Mouse (Mus musculus) thymus, adult 2 months (tissue): ENCODE measurements around the gene Hapln3. TPM values are rescaled to one million over a fixed set of nuclear protein-coding genes. Genes with fewer than 3 reads are reported as not detected.

ENCODE experiments used
- DNase-seq: peaks from one replicate; pipeline ENCODE4 v3.0.0; 2021
- H3K27ac ChIP-seq: fragments of 200-500 bp; 2 replicates; pipeline ENCODE4 v1.5.1; 2012; ENCODE audit warnings: low read length, control low read depth; ENCODE audit not compliant: control insufficient read depth, insufficient read depth
- H3K27me3 ChIP-seq: fragments of 200-500 bp; 2 replicates; pipeline ENCODE4 v1.6.1; 2012; ENCODE audit warnings: mild to moderate bottlenecking, low read length, moderate library complexity, mixed read lengths; ENCODE audit not compliant: control insufficient read depth, insufficient read depth
- H3K36me3 ChIP-seq: fragments of 200-500 bp; 2 replicates; pipeline ENCODE4 v1.6.1; 2012; ENCODE audit warnings: mild to moderate bottlenecking, low read length, moderate library complexity; ENCODE audit not compliant: control insufficient read depth, insufficient read depth
- H3K4me1 ChIP-seq: fragments of 200-500 bp; replicated peaks from 2 replicates; pipeline ENCODE4 v1.6.1; 2012; ENCODE audit warnings: low read length; ENCODE audit not compliant: control insufficient read depth, insufficient read depth
- H3K4me3 ChIP-seq: fragments of 200-500 bp; 2 replicates; pipeline ENCODE4 v1.5.1; 2012; ENCODE audit warnings: mild to moderate bottlenecking, low read length, control low read depth, moderate library complexity; ENCODE audit not compliant: control insufficient read depth, insufficient read depth
- CTCF ChIP-seq: fragments of 200-500 bp; IDR thresholded peaks from 2 replicates; pipeline ENCODE4 v1.5.1; 2012; ENCODE audit warnings: mild to moderate bottlenecking, control low read depth, low read length, moderate library complexity, borderline replicate concordance; ENCODE audit not compliant: control insufficient read depth, poor library complexity, insufficient read depth; ENCODE audit errors: extremely low read depth
- POLR2A ChIP-seq: fragments of 200-500 bp; IDR thresholded peaks from 2 replicates; pipeline ENCODE4 v1.6.1; 2012; ENCODE audit warnings: mild to moderate bottlenecking, low read length, control low read depth, moderate library complexity; ENCODE audit not compliant: control insufficient read depth, poor library complexity, insufficient read depth; ENCODE audit errors: extremely low read depth
- WGBS: fragments of 180-500 bp; shearing (Covaris S2); methylation state at CpG from one replicate; pipeline ENCODE4 v1.1.7; 2018; 5-methylcytosine and 5-hydroxymethylcytosine counted together
- polyA plus RNA-seq: library from polyadenylated mRNA; depleted of rRNA; stranded (reverse); fragments of >200 nt; gene quantifications from 2 replicates; pipeline ENCODE4 v1.2.3, GENCODE M21; 2012

Hapln3 gene
- polyA plus RNA-seq, 1 experiment: 0.43 TPM

GRCm38 (mm10) chr7:79130385-79130784 is 433 bp downstream of the Hapln3 start:
- WGBS: 20% methylated on average over 13 of the region's 13 CpGs
- TF ChIP-seq CTCF: no peak
- TF ChIP-seq POLR2A: no peak
- no peaks in the 10 kb centered on the region for H3K27me3 ChIP-seq
- DNase-seq: no peak
- no peak overlapping the region for H3K27ac ChIP-seq
- H3K4me3 ChIP-seq: no peak overlapping the region
- H3K4me1 ChIP-seq: no peaks in the 10 kb centered on the region
- no peaks in the 10 kb centered on the region for H3K36me3 ChIP-seq

- no peak for DNase-seq
- H3K4me3 ChIP-seq: no peak overlapping the region
- H3K27me3 ChIP-seq: no peaks in the 10 kb centered on the region
- no peaks in the 10 kb centered on the region for H3K4me1 ChIP-seq
- H3K27ac ChIP-seq: no peak overlapping the region
- TF ChIP-seq POLR2A (no peak), CTCF (no peak)
- no peaks in the 10 kb centered on the region for H3K36me3 ChIP-seq
- 44% methylated on average over 8 of the region's 8 CpGs for WGBS
These were observed 935 bp downstream of the Hapln3 start for GRCm38 (mm10) chr7:79129883-79130282.

DNA sequence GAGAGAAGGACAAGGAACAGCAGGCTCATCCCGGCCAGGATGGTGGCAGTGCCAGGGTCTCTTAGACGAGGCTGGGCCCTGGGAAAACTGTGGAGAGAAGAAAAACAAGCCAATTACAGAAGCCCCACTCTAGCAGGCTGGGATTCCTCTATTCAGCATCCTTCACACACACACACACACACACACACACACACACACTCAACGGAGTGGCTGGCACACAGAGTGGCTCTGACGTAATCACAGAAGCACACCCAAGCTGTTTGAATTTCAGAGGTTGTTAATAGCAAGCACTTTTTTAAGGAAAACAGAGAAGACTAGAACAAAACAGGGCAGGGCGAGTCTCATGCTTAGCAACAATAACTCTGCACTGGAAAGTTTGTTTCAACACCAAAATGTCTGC is 7.4 kb downstream of the Hapln3 start:
- no peak overlapping the region for H3K4me3 ChIP-seq
- 91% methylated on average over 5 of the region's 5 CpGs for WGBS
- H3K4me1 ChIP-seq: no peaks in the 10 kb centered on the region
- no peaks in the 10 kb centered on the region for H3K27me3 ChIP-seq
- no peak overlapping the region for H3K27ac ChIP-seq
- TF ChIP-seq POLR2A: no peak
- TF ChIP-seq CTCF: no peak
- DNase-seq: no peak
- H3K36me3 ChIP-seq: no peaks in the 10 kb centered on the region

DNA sequence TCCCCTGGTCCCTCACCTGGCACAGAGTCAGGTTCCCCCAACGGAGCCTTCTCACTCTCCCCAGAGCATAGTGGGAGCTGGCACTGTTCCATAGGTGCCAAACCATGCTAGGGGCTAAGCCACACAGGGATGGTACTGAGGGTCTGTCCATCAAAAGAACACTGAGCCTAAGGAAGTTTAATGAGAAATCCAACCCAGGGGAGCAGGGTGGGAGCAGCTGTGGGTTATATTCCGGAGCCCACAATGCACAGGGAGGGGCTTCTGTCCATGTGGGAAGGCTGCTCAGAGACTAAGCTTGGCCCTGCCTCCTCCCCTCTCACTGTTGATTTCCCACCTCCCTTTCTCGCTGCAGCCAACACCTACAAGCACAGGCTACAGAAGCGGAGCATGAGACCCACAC is 17.0 kb downstream of the Hapln3 start:
- no peak overlapping the region for H3K4me3 ChIP-seq
- TF ChIP-seq CTCF (no peak), POLR2A (no peak)
- no peaks in the 10 kb centered on the region for H3K36me3 ChIP-seq
- no peaks in the 10 kb centered on the region for H3K4me1 ChIP-seq
- no peaks in the 10 kb centered on the region for H3K27me3 ChIP-seq
- no peak for DNase-seq
- 70% methylated on average over 4 of the region's 4 CpGs for WGBS
- no peak overlapping the region for H3K27ac ChIP-seq

DNA sequence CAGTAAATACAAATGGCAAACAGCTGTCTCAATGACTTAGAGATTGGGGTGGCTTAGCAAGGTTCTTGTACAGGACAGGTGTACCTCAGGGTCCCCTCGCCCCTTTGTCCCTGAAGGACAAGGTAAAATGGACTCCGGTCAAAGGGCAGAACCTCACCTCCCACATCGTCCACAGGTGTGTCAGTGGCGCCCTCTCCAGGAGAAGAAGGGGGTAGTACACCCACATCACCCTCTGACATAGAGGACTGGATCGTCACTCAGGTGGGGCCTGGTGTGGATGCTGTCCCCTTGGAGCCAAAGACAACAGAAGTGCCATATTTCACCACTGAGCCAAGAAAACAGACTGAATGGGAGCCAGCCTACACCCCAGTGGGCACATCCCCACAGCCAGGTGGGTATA is 34.3 kb downstream of the Hapln3 start:
- Histone ChIP-seq H3K4me3 (no peak overlapping the region), H3K27me3 (no peaks in the 10 kb centered on the region), H3K36me3 (no peaks in the 10 kb centered on the region), H3K27ac (no peak overlapping the region), H3K4me1 (no peaks in the 10 kb centered on the region)
- no peak for TF ChIP-seq POLR2A
- 79% methylated on average over 5 of the region's 5 CpGs for WGBS
- no peak for DNase-seq

DNA sequence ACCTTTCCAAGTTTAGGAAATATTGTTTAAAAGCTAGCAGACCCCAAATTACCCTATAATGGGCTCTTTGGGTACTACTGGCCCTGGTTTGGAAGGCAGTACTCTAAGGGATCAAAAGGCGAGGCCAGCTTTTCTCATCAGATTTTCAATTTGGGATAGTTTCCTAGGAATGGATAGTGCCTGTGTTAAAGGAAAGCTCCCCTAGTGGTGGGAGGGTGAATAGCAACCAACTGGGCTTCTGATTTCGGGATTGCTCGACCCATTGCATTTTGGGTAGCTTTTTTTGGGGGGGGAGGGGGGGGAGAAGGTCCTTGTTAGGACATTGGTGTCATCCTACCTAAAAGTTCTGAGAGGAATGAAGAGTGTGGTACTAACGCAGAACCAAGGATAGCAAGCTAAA is 41.7 kb downstream of the Hapln3 start:
- Histone ChIP-seq H3K4me3 (no peak overlapping the region), H3K4me1 (no peaks in the 10 kb centered on the region), H3K27me3 (no peaks in the 10 kb centered on the region), H3K27ac (no peak overlapping the region), H3K36me3 (no peaks in the 10 kb centered on the region)
- 68% methylated on average over 4 of the region's 4 CpGs for WGBS
- DNase-seq: peak; percentile 35
- no peak for TF ChIP-seq POLR2A
- no peak for TF ChIP-seq CTCF
